Mouse (Mus musculus): ENCODE results near the gene Dnajc5. TPM values are rescaled to one million over a fixed set of nuclear protein-coding genes. Genes with fewer than 3 reads are reported as not detected.
A peak's percentile ranks its signal among the peaks of the same experiment; 100 is the strongest.

Gene Dnajc5
- polyA plus RNA-seq, 1 experiment from 2014 or later = 102 TPM

GRCm38 (mm10) chr2:181536410-181536809 lies 16.1 kb downstream of the Dnajc5 start:
- ATAC-seq (ENCODE audit: low FRiP score) (no peak), DNase-seq (ENCODE audit: low spot score, missing footprints) (no peak)
- no peak overlapping the region for H3K4me2 ChIP-seq
- no peaks in the 10 kb centered on the region for H3K4me1 ChIP-seq (ENCODE audit: control insufficient read depth, insufficient read depth, low read length)
- no peaks in the 10 kb centered on the region for H3K36me3 ChIP-seq (ENCODE audit: control insufficient read depth, insufficient read depth, low read length)
- no peaks in the 10 kb centered on the region for H3K9me3 ChIP-seq (ENCODE audit: control insufficient read depth, low read length)
- H3K27ac ChIP-seq (ENCODE audit: low read depth, low read length) = no peak overlapping the region
- WGBS = 97% methylated on average over 2 of the region's 2 CpGs
- H3K9ac ChIP-seq (ENCODE audit: low read length) = no peak overlapping the region
- H3K27me3 ChIP-seq (ENCODE audit: control insufficient read depth, insufficient read depth, low read length) = no peaks in the 10 kb centered on the region
- H3K4me3 ChIP-seq (ENCODE audit: low read depth, low read length) = no peak overlapping the region

GRCm38 (mm10) chr2:181537444-181538047 lies 17.3 kb downstream of the Dnajc5 start:
- H3K4me1 ChIP-seq (ENCODE audit: control insufficient read depth, insufficient read depth, low read length) = no peaks in the 10 kb centered on the region
- no peaks in the 10 kb centered on the region for H3K36me3 ChIP-seq (ENCODE audit: control insufficient read depth, insufficient read depth, low read length)
- ATAC-seq (ENCODE audit: low FRiP score) = no peak
- H3K4me2 ChIP-seq = no peak overlapping the region
- 93% methylated on average over 2 of the region's 2 CpGs for WGBS
- DNase-seq (ENCODE audit: low spot score, missing footprints) = peak; percentile 77
- no peaks in the 10 kb centered on the region for H3K9me3 ChIP-seq (ENCODE audit: control insufficient read depth, low read length)
- H3K4me3 ChIP-seq (ENCODE audit: low read depth, low read length) = no peak overlapping the region
- no peak overlapping the region for H3K27ac ChIP-seq (ENCODE audit: low read depth, low read length)
- no peaks in the 10 kb centered on the region for H3K27me3 ChIP-seq (ENCODE audit: control insufficient read depth, insufficient read depth, low read length)
- H3K9ac ChIP-seq (ENCODE audit: low read length) = no peak overlapping the region

- H3K4me1 ChIP-seq (ENCODE audit: control insufficient read depth, insufficient read depth, low read length) = no peaks in the 10 kb centered on the region
- no peaks in the 10 kb centered on the region for H3K27me3 ChIP-seq (ENCODE audit: control insufficient read depth, insufficient read depth, low read length)
- no peak overlapping the region for H3K9ac ChIP-seq (ENCODE audit: low read length)
- DNase-seq (ENCODE audit: low spot score, missing footprints) (peak; percentile 66), ATAC-seq (ENCODE audit: low FRiP score) (no peak)
- no peak overlapping the region for H3K4me3 ChIP-seq (ENCODE audit: low read depth, low read length)
- WGBS = 96% methylated on average over 6 of the region's 6 CpGs
- H3K9me3 ChIP-seq (ENCODE audit: control insufficient read depth, low read length) = no peaks in the 10 kb centered on the region
- H3K36me3 ChIP-seq (ENCODE audit: control insufficient read depth, insufficient read depth, low read length) = peaks cover under 1% of the 10 kb centered on the region; the same call in 1 of the 2 replicates
- no peak overlapping the region for H3K4me2 ChIP-seq
- H3K27ac ChIP-seq (ENCODE audit: low read depth, low read length) = no peak overlapping the region
These were observed 21.6 kb downstream of the Dnajc5 start for GRCm38 (mm10) chr2:181541761-181542380.

- H3K27me3 ChIP-seq (ENCODE audit: control insufficient read depth, insufficient read depth, low read length) = no peaks in the 10 kb centered on the region
- peaks cover 33% of the 10 kb centered on the region for H3K36me3 ChIP-seq (ENCODE audit: control insufficient read depth, insufficient read depth, low read length)
- no peak overlapping the region for H3K9ac ChIP-seq (ENCODE audit: low read length)
- H3K4me3 ChIP-seq (ENCODE audit: low read depth, low read length) = no peak overlapping the region
- no peaks in the 10 kb centered on the region for H3K9me3 ChIP-seq (ENCODE audit: control insufficient read depth, low read length)
- no peak overlapping the region for H3K4me2 ChIP-seq
- WGBS = 96% methylated on average over 7 of the region's 7 CpGs
- H3K4me1 ChIP-seq (ENCODE audit: control insufficient read depth, insufficient read depth, low read length) = no peaks in the 10 kb centered on the region
- no peak overlapping the region for H3K27ac ChIP-seq (ENCODE audit: low read depth, low read length)
- no peak for DNase-seq (ENCODE audit: low spot score, missing footprints)
- ATAC-seq (ENCODE audit: low FRiP score) = no peak
These were observed 25.9 kb downstream of the Dnajc5 start for GRCm38 (mm10) chr2:181546142-181546541.

GRCm38 (mm10) chr2:181548227-181548626 lies 27.9 kb downstream of the Dnajc5 start:
- Histone ChIP-seq H3K4me2 (no peak overlapping the region), H3K4me1 (ENCODE audit: control insufficient read depth, insufficient read depth, low read length) (no peaks in the 10 kb centered on the region), H3K9ac (ENCODE audit: low read length) (no peak overlapping the region), H3K27me3 (ENCODE audit: control insufficient read depth, insufficient read depth, low read length) (no peaks in the 10 kb centered on the region), H3K36me3 (ENCODE audit: control insufficient read depth, insufficient read depth, low read length) (peaks cover 38% of the 10 kb centered on the region), H3K9me3 (ENCODE audit: control insufficient read depth, low read length) (no peaks in the 10 kb centered on the region), H3K27ac (ENCODE audit: low read depth, low read length) (no peak overlapping the region), H3K4me3 (ENCODE audit: low read depth, low read length) (no peak overlapping the region)
- DNase-seq (ENCODE audit: low spot score, missing footprints) (peak; percentile 73), ATAC-seq (ENCODE audit: low FRiP score) (no peak)
- WGBS = 78% methylated on average over 1 of the region's 1 CpGs

GRCm38 (mm10) chr2:181548682-181549081 lies 28.4 kb downstream of the Dnajc5 start:
- 91% methylated on average over 5 of the region's 5 CpGs for WGBS
- peaks cover 38% of the 10 kb centered on the region for H3K36me3 ChIP-seq (ENCODE audit: control insufficient read depth, insufficient read depth, low read length)
- no peak overlapping the region for H3K4me3 ChIP-seq (ENCODE audit: low read depth, low read length)
- no peak overlapping the region for H3K9ac ChIP-seq (ENCODE audit: low read length)
- H3K4me1 ChIP-seq (ENCODE audit: control insufficient read depth, insufficient read depth, low read length) = no peaks in the 10 kb centered on the region
- no peak overlapping the region for H3K4me2 ChIP-seq
- no peak for ATAC-seq (ENCODE audit: low FRiP score)
- H3K9me3 ChIP-seq (ENCODE audit: control insufficient read depth, low read length) = no peaks in the 10 kb centered on the region
- H3K27me3 ChIP-seq (ENCODE audit: control insufficient read depth, insufficient read depth, low read length) = no peaks in the 10 kb centered on the region
- H3K27ac ChIP-seq (ENCODE audit: low read depth, low read length) = no peak overlapping the region
- DNase-seq (ENCODE audit: low spot score, missing footprints) = peak; percentile 26

- H3K4me2 ChIP-seq = no peak overlapping the region
- no peak overlapping the region for H3K27ac ChIP-seq (ENCODE audit: low read depth, low read length)
- H3K9ac ChIP-seq (ENCODE audit: low read length) = no peak overlapping the region
- ATAC-seq (ENCODE audit: low FRiP score) (no peak), DNase-seq (ENCODE audit: low spot score, missing footprints) (peak; percentile 65)
- no peak overlapping the region for H3K4me3 ChIP-seq (ENCODE audit: low read depth, low read length)
- H3K4me1 ChIP-seq (ENCODE audit: control insufficient read depth, insufficient read depth, low read length) = no peaks in the 10 kb centered on the region
- no peaks in the 10 kb centered on the region for H3K9me3 ChIP-seq (ENCODE audit: control insufficient read depth, low read length)
- peaks cover 38% of the 10 kb centered on the region for H3K36me3 ChIP-seq (ENCODE audit: control insufficient read depth, insufficient read depth, low read length)
- WGBS = 100% methylated on average over 2 of the region's 2 CpGs
- no peaks in the 10 kb centered on the region for H3K27me3 ChIP-seq (ENCODE audit: control insufficient read depth, insufficient read depth, low read length)
These were observed 29.9 kb downstream of the Dnajc5 start for GRCm38 (mm10) chr2:181550233-181550632.

GRCm38 (mm10) chr2:181553772-181554171 lies 33.5 kb downstream of the Dnajc5 start:
- no peaks in the 10 kb centered on the region for H3K27me3 ChIP-seq (ENCODE audit: control insufficient read depth, insufficient read depth, low read length)
- DNase-seq (ENCODE audit: low spot score, missing footprints) (no peak), ATAC-seq (ENCODE audit: low FRiP score) (no peak)
- H3K9ac ChIP-seq (ENCODE audit: low read length) = no peak overlapping the region
- no peak overlapping the region for H3K4me3 ChIP-seq (ENCODE audit: low read depth, low read length)
- peaks cover 28% of the 10 kb centered on the region for H3K36me3 ChIP-seq (ENCODE audit: control insufficient read depth, insufficient read depth, low read length)
- no peak overlapping the region for H3K4me2 ChIP-seq
- no peak overlapping the region for H3K27ac ChIP-seq (ENCODE audit: low read depth, low read length)
- H3K4me1 ChIP-seq (ENCODE audit: control insufficient read depth, insufficient read depth, low read length) = no peaks in the 10 kb centered on the region
- H3K9me3 ChIP-seq (ENCODE audit: control insufficient read depth, low read length) = no peaks in the 10 kb centered on the region

GRCm38 (mm10) chr2:181567338-181567737 lies 47.1 kb downstream of the Dnajc5 start:
- H3K27ac ChIP-seq (ENCODE audit: low read depth, low read length) = no peak overlapping the region
- H3K4me1 ChIP-seq (ENCODE audit: control insufficient read depth, insufficient read depth, low read length) = no peaks in the 10 kb centered on the region
- no peak overlapping the region for H3K9ac ChIP-seq (ENCODE audit: low read length)
- H3K4me3 ChIP-seq (ENCODE audit: low read depth, low read length) = no peak overlapping the region
- ATAC-seq (ENCODE audit: low FRiP score) (no peak), DNase-seq (ENCODE audit: low spot score, missing footprints) (no peak)
- no peaks in the 10 kb centered on the region for H3K36me3 ChIP-seq (ENCODE audit: control insufficient read depth, insufficient read depth, low read length)
- WGBS = 92% methylated on average over 3 of the region's 3 CpGs
- no peak overlapping the region for H3K4me2 ChIP-seq
- no peaks in the 10 kb centered on the region for H3K9me3 ChIP-seq (ENCODE audit: control insufficient read depth, low read length)
- no peaks in the 10 kb centered on the region for H3K27me3 ChIP-seq (ENCODE audit: control insufficient read depth, insufficient read depth, low read length)

Measured in midbrain, embryonic 11.5 days (tissue).